Mouse (Mus musculus) stomach, postnatal 0 days (tissue): ENCODE results near the gene Pde6b. TPM values are rescaled to one million over a fixed set of nuclear protein-coding genes. Genes with fewer than 3 reads are reported as not detected.

Source experiments
- ATAC-seq: fragments of 200-750 bp; cut with Nextera tagmentation; 2 replicates; pipeline ENCODE4 v1.8.0; 2017; ENCODE audit not compliant: low FRiP score, low TSS enrichment
- DNase-seq: peaks from one replicate; pipeline ENCODE4 v3.0.0-alpha.2; 2016; ENCODE audit warnings: low spot score
- H3K27ac ChIP-seq: fragments of 300-500 bp; sonication (generic); replicated peaks from 2 replicates; pipeline ENCODE4 v1.5.1; 2014; ENCODE audit warnings: mild to moderate bottlenecking, control low read depth
- H3K27me3 ChIP-seq: fragments of 300-500 bp; sonication (generic); 2 replicates; pipeline ENCODE4 v1.6.1; 2014; ENCODE audit warnings: low read length; ENCODE audit not compliant: control insufficient read depth, insufficient read depth
- H3K36me3 ChIP-seq: fragments of 300-500 bp; sonication (generic); 2 replicates; pipeline ENCODE4 v1.6.1; 2014; ENCODE audit warnings: low read length, mixed read lengths; ENCODE audit not compliant: control insufficient read depth, insufficient read depth
- H3K4me1 ChIP-seq: fragments of 300-500 bp; sonication (generic); replicated peaks from 2 replicates; pipeline ENCODE4 v1.6.1; 2014; ENCODE audit warnings: antibody characterized with exemption; ENCODE audit not compliant: control insufficient read depth, insufficient read depth
- H3K4me2 ChIP-seq: fragments of 300-500 bp; sonication (generic); replicated peaks from 2 replicates; pipeline ENCODE4 v1.6.1; 2014; ENCODE audit warnings: low read depth, mild to moderate bottlenecking, control low read depth, moderate library complexity
- H3K4me3 ChIP-seq: fragments of 300-500 bp; sonication (generic); 2 replicates; pipeline ENCODE4 v1.5.1; 2014; ENCODE audit warnings: low read depth, low read length, control low read depth
- H3K9ac ChIP-seq: fragments of 300-500 bp; sonication (generic); 2 replicates; pipeline ENCODE4 v1.6.1; 2014; ENCODE audit warnings: mild to moderate bottlenecking, low read length, control low read depth, mixed read lengths
- H3K9me3 ChIP-seq: fragments of 300-500 bp; sonication (generic); 2 replicates; pipeline ENCODE4 v1.6.1; 2016; ENCODE audit warnings: low read length; ENCODE audit not compliant: control insufficient read depth
- CTCF ChIP-seq: IDR thresholded peaks from 2 replicates; pipeline ENCODE4 v1.5.1; 2016; ENCODE audit warnings: antibody characterized with exemption, low read depth, mild to moderate bottlenecking, moderate library complexity
- EP300 ChIP-seq: optimal IDR thresholded peaks from 2 replicates; pipeline ENCODE3; 2016; ENCODE audit warnings: antibody characterized with exemption
- WGBS: fragments of 180-500 bp; shearing (Covaris S2); extraction: QIAGEN DNeasy Blood & Tissue Kit; methylation state at CpG from one replicate; pipeline ENCODE4 v1.1.7; 2014; 5-methylcytosine and 5-hydroxymethylcytosine counted together
- polyA plus RNA-seq: library from polyadenylated mRNA; unstranded; fragments of >200 nt; fragmentation: Nextera tagmentation; extraction: Ambion mirVana; gene quantifications from 2 replicates; pipeline ENCODE4 v1.2.1, GENCODE M21; 2015

Pde6b gene
- polyA plus RNA-seq, 1 experiment from 2014 or later: 0.12 TPM

DNA sequence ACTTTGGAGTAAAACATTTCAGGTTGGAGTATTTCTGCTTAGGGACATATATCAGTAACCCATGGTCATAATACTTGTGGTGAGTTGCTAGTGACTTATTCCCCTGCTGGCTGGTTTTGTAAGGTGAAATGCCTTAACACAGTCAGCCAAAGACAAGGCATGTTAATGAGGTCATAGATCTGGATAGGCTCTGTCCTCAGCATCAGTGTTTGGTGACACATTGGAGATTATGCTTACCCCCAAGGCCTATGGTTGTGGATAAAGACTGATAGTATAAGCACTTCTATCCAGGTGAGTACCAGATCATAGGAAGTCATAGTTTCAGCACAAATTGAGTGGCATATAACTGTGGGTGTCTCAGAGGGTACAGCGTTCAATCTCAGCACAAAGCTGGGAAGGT is 78.5 kb downstream of the Pde6b start:
- peaks cover 3% of the 10 kb centered on the region; the same call in 1 of the 2 replicates for H3K36me3 ChIP-seq
- DNase-seq (no peak), ATAC-seq (no peak)
- no peak overlapping the region for H3K27ac ChIP-seq
- H3K27me3 ChIP-seq: no peaks in the 10 kb centered on the region
- peaks cover 4% of the 10 kb centered on the region for H3K4me1 ChIP-seq
- no peaks in the 10 kb centered on the region for H3K9me3 ChIP-seq
- H3K4me3 ChIP-seq: no peak overlapping the region
- H3K9ac ChIP-seq: no peak overlapping the region
- TF ChIP-seq CTCF: no peak
- TF ChIP-seq EP300: no peak
- 93% methylated on average over 1 of the region's 1 CpGs for WGBS
- H3K4me2 ChIP-seq: no peak overlapping the region

DNA sequence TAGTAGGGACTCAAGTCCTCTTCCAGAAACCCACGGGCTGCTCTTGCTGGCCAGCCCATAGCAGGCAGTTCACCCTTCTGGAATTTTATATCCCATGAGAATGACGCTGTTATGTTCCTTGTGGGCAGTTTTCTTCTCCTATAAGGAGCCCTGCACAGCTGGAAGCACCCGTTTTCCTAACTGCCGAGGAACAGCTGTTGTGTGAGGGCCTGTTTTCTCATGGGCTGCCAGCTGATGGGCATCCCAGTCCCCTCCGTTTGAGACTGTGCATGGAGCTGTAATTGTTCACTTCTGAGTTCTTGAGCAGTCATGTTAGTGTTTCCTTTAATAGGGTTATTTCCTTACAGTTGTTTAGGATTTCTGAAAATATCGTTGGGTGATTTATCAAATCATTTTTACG is 81.4 kb downstream of the Pde6b start:
- Histone ChIP-seq H3K9ac (no peak overlapping the region), H3K27me3 (no peaks in the 10 kb centered on the region), H3K36me3 (peaks cover 18% of the 10 kb centered on the region), H3K27ac (no peak overlapping the region), H3K9me3 (no peaks in the 10 kb centered on the region), H3K4me2 (no peak overlapping the region), H3K4me1 (no peaks in the 10 kb centered on the region), H3K4me3 (no peak overlapping the region)
- 68% methylated on average over 7 of the region's 7 CpGs for WGBS
- no peak for DNase-seq
- no peak for ATAC-seq
- no peak for TF ChIP-seq CTCF
- no peak for TF ChIP-seq EP300

DNA sequence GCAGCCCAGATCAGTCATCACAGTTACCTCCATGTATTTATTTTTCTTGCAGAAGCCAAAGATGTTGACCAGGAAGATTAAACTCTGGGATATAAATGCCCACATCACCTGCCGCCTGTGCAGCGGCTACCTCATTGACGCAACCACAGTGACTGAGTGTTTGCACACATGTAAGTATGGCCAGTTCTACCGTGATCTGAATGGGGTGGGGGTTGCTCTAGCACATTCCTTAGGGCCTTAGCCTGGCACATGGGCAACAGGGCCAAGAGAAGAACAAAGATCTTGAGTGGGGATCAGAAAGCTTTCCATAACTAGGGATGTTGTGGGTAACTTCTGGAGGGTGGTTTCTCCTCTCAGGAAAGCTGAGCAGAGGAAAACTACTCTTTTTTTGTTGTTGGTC is 85.5 kb downstream of the Pde6b start:
- Histone ChIP-seq H3K9me3 (no peaks in the 10 kb centered on the region), H3K4me1 (no peaks in the 10 kb centered on the region), H3K4me3 (no peak overlapping the region), H3K36me3 (peaks cover 41% of the 10 kb centered on the region), H3K27ac (no peak overlapping the region), H3K4me2 (no peak overlapping the region), H3K27me3 (no peaks in the 10 kb centered on the region), H3K9ac (no peak overlapping the region)
- 84% methylated on average over 4 of the region's 4 CpGs for WGBS
- no peak for DNase-seq
- TF ChIP-seq CTCF (no peak), EP300 (no peak)
- ATAC-seq: no peak

DNA sequence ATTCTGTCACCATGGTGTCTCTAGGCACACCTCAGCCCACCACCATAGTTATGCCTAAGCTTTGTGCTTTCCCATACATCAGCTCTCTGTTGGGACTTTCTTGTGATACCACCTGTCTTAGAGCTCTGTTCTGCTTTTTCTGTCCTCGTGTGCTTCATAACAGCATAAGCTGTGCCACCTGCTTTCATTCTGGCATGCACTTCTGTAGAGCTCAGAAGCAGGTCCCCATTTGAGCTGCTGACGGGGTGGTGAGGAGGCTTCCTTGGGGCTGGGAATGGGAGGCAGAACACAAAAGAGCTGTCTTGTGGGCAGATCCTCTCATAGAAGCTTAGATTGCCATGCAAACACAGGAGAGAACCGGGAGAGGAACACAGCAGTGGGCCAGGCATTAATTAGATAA is 87.8 kb downstream of the Pde6b start:
- ATAC-seq (no peak), DNase-seq (no peak)
- no peak overlapping the region for H3K27ac ChIP-seq
- H3K4me3 ChIP-seq: no peak overlapping the region
- H3K36me3 ChIP-seq: peaks cover 41% of the 10 kb centered on the region
- no peak overlapping the region for H3K4me2 ChIP-seq
- TF ChIP-seq CTCF: no peak
- TF ChIP-seq EP300: no peak
- H3K9me3 ChIP-seq: no peaks in the 10 kb centered on the region
- H3K4me1 ChIP-seq: no peaks in the 10 kb centered on the region
- no peak overlapping the region for H3K9ac ChIP-seq
- no peaks in the 10 kb centered on the region for H3K27me3 ChIP-seq
- 84% methylated on average over 3 of the region's 3 CpGs for WGBS

Other genes with a start within 250 kb of the Pde6b start
- gene Dr1, start 119.5 kb upstream of the Pde6b start, polyA plus RNA-seq: 27.6 and 27.9 TPM in 2 replicates
- 3.7 and 4.2 TPM in 2 replicates for gene Pigg, start 75.8 kb upstream of the Pde6b start, polyA plus RNA-seq
- 0.08 and 0.13 TPM in 2 replicates for gene Gm42517, start 20.5 kb upstream of the Pde6b start, polyA plus RNA-seq
- gene Atp5k, start 46.1 kb downstream of the Pde6b start, polyA plus RNA-seq: 507 and 641 TPM in 2 replicates
- gene Mfsd7a, start 60.5 kb downstream of the Pde6b start, polyA plus RNA-seq: 1.1 and 1.2 TPM in 2 replicates
- 10.0 and 11.3 TPM in 2 replicates for gene Pcgf3, start 72.8 kb downstream of the Pde6b start, polyA plus RNA-seq
- 1.8 and 2.2 TPM in 2 replicates for gene Cplx1, start 161.6 kb downstream of the Pde6b start, polyA plus RNA-seq
- 36.1 and 38.3 TPM in 2 replicates for gene Gak, start 241.4 kb downstream of the Pde6b start, polyA plus RNA-seq
- 15.6 and 17.0 TPM in 2 replicates for gene Tmem175, start 241.4 kb downstream of the Pde6b start, polyA plus RNA-seq